Mouse (Mus musculus) C2C12 (cell line): Measurements from ENCODE around the gene Lrfn1.

Experiments used
- CEBPB ChIP-seq: IDR thresholded peaks from one replicate; pipeline ENCODE4 v1.6.1; 2011; ENCODE audit warnings: low read depth, mild to moderate bottlenecking, control low read depth, moderate library complexity
- CTCF ChIP-seq: IDR thresholded peaks from one replicate; pipeline ENCODE4 v1.5.1; 2011; ENCODE audit not compliant: control insufficient read depth, insufficient read depth, insufficient read length
- MAX ChIP-seq: IDR thresholded peaks from one replicate; pipeline ENCODE4 v1.6.1; 2011; ENCODE audit warnings: mild to moderate bottlenecking, control low read depth
- MYOD1 ChIP-seq: IDR thresholded peaks from one replicate; pipeline ENCODE4 v1.6.1; 2011; ENCODE audit warnings: low read depth; ENCODE audit not compliant: control insufficient read depth, insufficient read length
- MYOG ChIP-seq: IDR thresholded peaks from one replicate; pipeline ENCODE4 v1.6.1; 2011; ENCODE audit not compliant: control insufficient read depth, insufficient read length; ENCODE audit errors: extremely low read depth
- USF1 ChIP-seq: IDR thresholded peaks from one replicate; pipeline ENCODE4 v1.6.1; 2011; ENCODE audit warnings: low read depth, mild to moderate bottlenecking, control low read depth, moderate library complexity

- TF ChIP-seq CTCF = no peak
- no peak for TF ChIP-seq MYOG
- TF ChIP-seq MAX = no peak
- no peak for TF ChIP-seq MYOD1
- no peak for TF ChIP-seq USF1
- no peak for TF ChIP-seq CEBPB
Measured at GRCm38 (mm10) chr7:28467213-28467751, 15.5 kb downstream of the Lrfn1 start.
